Mouse (Mus musculus) liver, embryonic 16.5 days (tissue): ENCODE measurements around the gene Tnrc6c. TPM values are rescaled to one million over a fixed set of nuclear protein-coding genes. Genes with fewer than 3 reads are reported as not detected.

ENCODE experiments used
- ATAC-seq: fragments of 200-750 bp; cut with Nextera tagmentation; 2 replicates; pipeline ENCODE4 v1.8.0; 2017; ENCODE audit warnings: low read depth, mild to moderate bottlenecking, moderate number of reproducible peaks, moderate library complexity
- H3K27ac ChIP-seq: fragments of 300-500 bp; sonication (generic); 2 replicates; pipeline ENCODE4 v1.5.1; 2014; ENCODE audit warnings: mild to moderate bottlenecking, low read length
- H3K27me3 ChIP-seq: fragments of 300-500 bp; sonication (generic); 2 replicates; pipeline ENCODE4 v1.6.1; 2014; ENCODE audit warnings: low read depth, low read length, mixed read lengths; ENCODE audit not compliant: control insufficient read depth, insufficient read depth
- H3K36me3 ChIP-seq: fragments of 300-500 bp; sonication (generic); 2 replicates; pipeline ENCODE4 v1.6.1; 2014; ENCODE audit warnings: mild to moderate bottlenecking; ENCODE audit not compliant: control insufficient read depth, insufficient read depth
- H3K4me1 ChIP-seq: fragments of 300-500 bp; sonication (generic); 2 replicates; pipeline ENCODE4 v1.6.1; 2014; ENCODE audit warnings: low read depth, low read length, mixed read lengths; ENCODE audit not compliant: control insufficient read depth
- H3K4me2 ChIP-seq: fragments of 300-500 bp; sonication (generic); 2 replicates; pipeline ENCODE4 v1.6.1; 2014; ENCODE audit warnings: low read depth, low read length, mixed read lengths
- H3K4me3 ChIP-seq: fragments of 300-500 bp; sonication (generic); 2 replicates; pipeline ENCODE4 v1.5.1; 2014; ENCODE audit warnings: low read depth, mild to moderate bottlenecking, low read length
- H3K9ac ChIP-seq: fragments of 300-500 bp; sonication (generic); 2 replicates; pipeline ENCODE4 v1.6.1; 2014; ENCODE audit warnings: low read depth, low read length
- H3K9me3 ChIP-seq: fragments of 300-500 bp; sonication (generic); replicated peaks from 2 replicates; pipeline ENCODE4 v1.6.1; 2016; ENCODE audit warnings: low read length; ENCODE audit not compliant: control insufficient read depth
- WGBS: fragments of 180-500 bp; shearing (Covaris S2); extraction: QIAGEN DNeasy Blood & Tissue Kit; methylation state at CpG from one replicate; pipeline ENCODE4 v1.1.7; 2014; ENCODE audit not compliant: insufficient replicate concordance; 5-methylcytosine and 5-hydroxymethylcytosine counted together
- polyA plus RNA-seq: library from polyadenylated mRNA; unstranded; fragments of >200 nt; fragmentation: Nextera tagmentation; extraction: Ambion mirVana; gene quantifications from 2 replicates; pipeline ENCODE4 v1.2.1, GENCODE M21; 2015

Gene Tnrc6c
- polyA plus RNA-seq, 1 experiment from 2014 or later: 2.1 TPM

GRCm38 (mm10) chr11:117658974-117659373 is 4.9 kb downstream of the Tnrc6c start:
- Histone ChIP-seq H3K27me3 (peaks cover 2% of the 10 kb centered on the region), H3K9ac (no peak overlapping the region), H3K4me3 (no peak overlapping the region), H3K9me3 (no peaks in the 10 kb centered on the region), H3K27ac (no peak overlapping the region), H3K4me1 (peaks cover 19% of the 10 kb centered on the region), H3K4me2 (no peak overlapping the region), H3K36me3 (no peaks in the 10 kb centered on the region)
- ATAC-seq: no peak
- 66% methylated on average over 4 of the region's 4 CpGs for WGBS

- ATAC-seq: no peak
- Histone ChIP-seq H3K4me2 (no peak overlapping the region), H3K27me3 (no peaks in the 10 kb centered on the region), H3K9me3 (no peaks in the 10 kb centered on the region), H3K4me1 (peaks cover 3% of the 10 kb centered on the region; the same call in 1 of the 2 replicates), H3K9ac (no peak overlapping the region), H3K27ac (no peak overlapping the region), H3K4me3 (no peak overlapping the region), H3K36me3 (no peaks in the 10 kb centered on the region)
- 22% methylated on average over 4 of the region's 4 CpGs for WGBS
Observed at GRCm38 (mm10) chr11:117663036-117663809, 9.1 kb downstream of the Tnrc6c start.

GRCm38 (mm10) chr11:117663810-117664139 is 9.7 kb downstream of the Tnrc6c start:
- Histone ChIP-seq H3K9ac (no peak overlapping the region), H3K27me3 (no peaks in the 10 kb centered on the region), H3K36me3 (no peaks in the 10 kb centered on the region), H3K27ac (no peak overlapping the region), H3K9me3 (no peaks in the 10 kb centered on the region), H3K4me1 (peaks cover 3% of the 10 kb centered on the region; the same call in 1 of the 2 replicates), H3K4me2 (no peak overlapping the region), H3K4me3 (no peak overlapping the region)
- ATAC-seq: no peak

GRCm38 (mm10) chr11:117665189-117665588 is 11.1 kb downstream of the Tnrc6c start:
- ATAC-seq: no peak
- peaks cover 3% of the 10 kb centered on the region; the same call in 1 of the 2 replicates for H3K4me1 ChIP-seq
- 75% methylated on average over 3 of the region's 3 CpGs for WGBS
- no peak overlapping the region for H3K27ac ChIP-seq
- H3K9me3 ChIP-seq: no peaks in the 10 kb centered on the region
- no peak overlapping the region for H3K9ac ChIP-seq
- H3K36me3 ChIP-seq: no peaks in the 10 kb centered on the region
- H3K4me2 ChIP-seq: no peak overlapping the region
- H3K4me3 ChIP-seq: no peak overlapping the region
- no peaks in the 10 kb centered on the region for H3K27me3 ChIP-seq

- H3K27me3 ChIP-seq: no peaks in the 10 kb centered on the region
- no peak for ATAC-seq
- no peak overlapping the region for H3K4me2 ChIP-seq
- no peaks in the 10 kb centered on the region for H3K9me3 ChIP-seq
- peaks cover 3% of the 10 kb centered on the region; the same call in 1 of the 2 replicates for H3K4me1 ChIP-seq
- no peak overlapping the region for H3K9ac ChIP-seq
- no peak overlapping the region for H3K27ac ChIP-seq
- H3K36me3 ChIP-seq: no peaks in the 10 kb centered on the region
- H3K4me3 ChIP-seq: no peak overlapping the region
Observed at GRCm38 (mm10) chr11:117666563-117666962, 12.5 kb downstream of the Tnrc6c start.

GRCm38 (mm10) chr11:117667152-117667551 is 13.1 kb downstream of the Tnrc6c start:
- no peak overlapping the region for H3K4me3 ChIP-seq
- H3K9ac ChIP-seq: no peak overlapping the region
- no peaks in the 10 kb centered on the region for H3K4me1 ChIP-seq
- WGBS: 76% methylated on average over 5 of the region's 5 CpGs
- no peaks in the 10 kb centered on the region for H3K36me3 ChIP-seq
- ATAC-seq: no peak
- no peak overlapping the region for H3K4me2 ChIP-seq
- no peaks in the 10 kb centered on the region for H3K27me3 ChIP-seq
- no peaks in the 10 kb centered on the region for H3K9me3 ChIP-seq
- H3K27ac ChIP-seq: no peak overlapping the region

- 54% methylated on average over 5 of the region's 5 CpGs for WGBS
- no peaks in the 10 kb centered on the region for H3K27me3 ChIP-seq
- no peaks in the 10 kb centered on the region for H3K36me3 ChIP-seq
- no peaks in the 10 kb centered on the region for H3K9me3 ChIP-seq
- no peak overlapping the region for H3K4me2 ChIP-seq
- H3K27ac ChIP-seq: no peak overlapping the region
- no peak overlapping the region for H3K9ac ChIP-seq
- H3K4me1 ChIP-seq: no peaks in the 10 kb centered on the region
- no peak for ATAC-seq
- no peak overlapping the region for H3K4me3 ChIP-seq
Observed at GRCm38 (mm10) chr11:117667825-117668224, 13.7 kb downstream of the Tnrc6c start.

- Histone ChIP-seq H3K27me3 (no peaks in the 10 kb centered on the region), H3K9me3 (no peaks in the 10 kb centered on the region), H3K27ac (no peak overlapping the region), H3K4me3 (no peak overlapping the region), H3K36me3 (no peaks in the 10 kb centered on the region), H3K9ac (no peak overlapping the region), H3K4me2 (no peak overlapping the region), H3K4me1 (no peaks in the 10 kb centered on the region)
- ATAC-seq: no peak
- 68% methylated on average over 5 of the region's 5 CpGs for WGBS
Observed at GRCm38 (mm10) chr11:117671626-117672025, 17.5 kb downstream of the Tnrc6c start.

GRCm38 (mm10) chr11:117674531-117674930 is 20.4 kb downstream of the Tnrc6c start:
- no peak for ATAC-seq
- 79% methylated on average over 1 of the region's 1 CpGs for WGBS
- Histone ChIP-seq H3K27ac (no peak overlapping the region), H3K36me3 (no peaks in the 10 kb centered on the region), H3K4me2 (no peak overlapping the region), H3K4me1 (no peaks in the 10 kb centered on the region), H3K9ac (no peak overlapping the region), H3K4me3 (no peak overlapping the region), H3K27me3 (no peaks in the 10 kb centered on the region), H3K9me3 (no peaks in the 10 kb centered on the region)
